Mouse (Mus musculus) urinary bladder, postnatal 10 days (tissue): ENCODE results near the gene Dlg5.

Source experiments
- DNase-seq: peaks from one replicate; pipeline ENCODE4 v3.0.0; 2022; ENCODE audit warnings: low spot score

The Dlg5 gene

GRCm38 (mm10) chr14:24245177-24246081 lies at the start of gene Dlg5:
Gene Dlg5 (minus strand): TSS chr14:24245920.
- DNase-seq = no peak

GRCm38 (mm10) chr14:24293631-24294030 lies 47.9 kb upstream of the Dlg5 start:
- no peak for DNase-seq

- no peak for DNase-seq
Observed at GRCm38 (mm10) chr14:24292914-24293313, 47.2 kb upstream of the Dlg5 start, which contains the start of gene E330034G19Rik. Gene E330034G19Rik (plus strand): TSS chr14:24293214.

GRCm38 (mm10) chr14:24290726-24291125 lies 45.0 kb upstream of the Dlg5 start:
- DNase-seq = no peak

- DNase-seq = no peak
Observed at GRCm38 (mm10) chr14:24286136-24286535, 40.4 kb upstream of the Dlg5 start.

- no peak for DNase-seq
Observed at GRCm38 (mm10) chr14:24282276-24282675, 36.6 kb upstream of the Dlg5 start.

- DNase-seq = no peak
Observed at GRCm38 (mm10) chr14:24281278-24281677, 35.6 kb upstream of the Dlg5 start.

GRCm38 (mm10) chr14:24275534-24275933 lies 29.8 kb upstream of the Dlg5 start:
- DNase-seq = no peak

GRCm38 (mm10) chr14:24273575-24273974 lies 27.9 kb upstream of the Dlg5 start:
- DNase-seq = no peak

GRCm38 (mm10) chr14:24269571-24269970 lies 23.9 kb upstream of the Dlg5 start:
- no peak for DNase-seq

GRCm38 (mm10) chr14:24262915-24263314 lies 17.2 kb upstream of the Dlg5 start:
- DNase-seq = no peak

- DNase-seq = no peak
Observed at GRCm38 (mm10) chr14:24262382-24262781, 16.7 kb upstream of the Dlg5 start.

GRCm38 (mm10) chr14:24260391-24260790 lies 14.7 kb upstream of the Dlg5 start:
- DNase-seq = no peak

- DNase-seq = no peak
Observed at GRCm38 (mm10) chr14:24255956-24256355, 10.2 kb upstream of the Dlg5 start.

GRCm38 (mm10) chr14:24253611-24254202 lies 8.0 kb upstream of the Dlg5 start:
- no peak for DNase-seq

- no peak for DNase-seq
Observed at GRCm38 (mm10) chr14:24251326-24251725, 5.6 kb upstream of the Dlg5 start.

GRCm38 (mm10) chr14:24249926-24250325 lies 4.2 kb upstream of the Dlg5 start:
- DNase-seq = no peak

GRCm38 (mm10) chr14:24244330-24245176 lies 1.2 kb downstream of the Dlg5 start:
- no peak for DNase-seq

- no peak for DNase-seq
Observed at GRCm38 (mm10) chr14:24242016-24242415, 3.7 kb downstream of the Dlg5 start.

GRCm38 (mm10) chr14:24240831-24241230 lies 4.9 kb downstream of the Dlg5 start:
- DNase-seq = no peak

- DNase-seq = no peak
Observed at GRCm38 (mm10) chr14:24239651-24240050, 6.1 kb downstream of the Dlg5 start.

GRCm38 (mm10) chr14:24235954-24236353 lies 9.8 kb downstream of the Dlg5 start:
- no peak for DNase-seq
